Mouse (Mus musculus) retina, embryonic 14.5 days (tissue): ENCODE results near the gene Rgs13.

Experiments
- DNase-seq: peaks from one replicate; pipeline ENCODE4 v3.0.0-alpha.2; 2015; ENCODE audit warnings: low spot score

The Rgs13 gene

GRCm38 (mm10) chr1:144177166-144177565 lies at the start of gene Rgs13:
Rgs13 (minus strand) TSS chr1:144177372.
- peak; percentile 54 for DNase-seq

GRCm38 (mm10) chr1:144215230-144215629 lies 38.1 kb upstream of the Rgs13 start:
- DNase-seq = no peak

GRCm38 (mm10) chr1:144210912-144211311 lies 33.7 kb upstream of the Rgs13 start:
- DNase-seq = no peak

GRCm38 (mm10) chr1:144206281-144207061 lies 29.3 kb upstream of the Rgs13 start:
- DNase-seq = no peak

GRCm38 (mm10) chr1:144204766-144205165 lies 27.6 kb upstream of the Rgs13 start:
- DNase-seq = no peak

- no peak for DNase-seq
These were observed 25.8 kb upstream of the Rgs13 start for GRCm38 (mm10) chr1:144202939-144203338.

GRCm38 (mm10) chr1:144200496-144200895 lies 23.3 kb upstream of the Rgs13 start:
- DNase-seq = no peak

GRCm38 (mm10) chr1:144199538-144199937 lies 22.4 kb upstream of the Rgs13 start:
- no peak for DNase-seq

GRCm38 (mm10) chr1:144197684-144198083 lies 20.5 kb upstream of the Rgs13 start:
- DNase-seq = peak; percentile 84

- no peak for DNase-seq
These were observed 9.7 kb upstream of the Rgs13 start for GRCm38 (mm10) chr1:144186655-144187396.

GRCm38 (mm10) chr1:144184955-144185715 lies 8.0 kb upstream of the Rgs13 start:
- DNase-seq = no peak

- no peak for DNase-seq
These were observed 6.5 kb upstream of the Rgs13 start for GRCm38 (mm10) chr1:144183622-144184021.

GRCm38 (mm10) chr1:144179559-144179958 lies 2.4 kb upstream of the Rgs13 start:
- no peak for DNase-seq

GRCm38 (mm10) chr1:144178281-144178957 lies 1.2 kb upstream of the Rgs13 start:
- no peak for DNase-seq

- no peak for DNase-seq
These were observed 448 bp upstream of the Rgs13 start for GRCm38 (mm10) chr1:144177620-144178019.

- no peak for DNase-seq
These were observed 2.4 kb downstream of the Rgs13 start for GRCm38 (mm10) chr1:144174760-144175159.

- DNase-seq = no peak
These were observed 3.6 kb downstream of the Rgs13 start for GRCm38 (mm10) chr1:144173568-144174036.

- DNase-seq = no peak
These were observed 8.3 kb downstream of the Rgs13 start for GRCm38 (mm10) chr1:144168921-144169320.

GRCm38 (mm10) chr1:144167761-144168160 lies 9.4 kb downstream of the Rgs13 start:
- DNase-seq = no peak

GRCm38 (mm10) chr1:144166897-144167296 lies 10.3 kb downstream of the Rgs13 start:
- no peak for DNase-seq

- no peak for DNase-seq
These were observed 10.9 kb downstream of the Rgs13 start for GRCm38 (mm10) chr1:144166275-144166674.

GRCm38 (mm10) chr1:144152526-144152925 lies 24.6 kb downstream of the Rgs13 start:
- DNase-seq = no peak
